Mouse (Mus musculus) heart, postnatal 25 days (tissue): ENCODE measurements around the gene Itgb5. TPM values are rescaled to one million over a fixed set of nuclear protein-coding genes. Genes with fewer than 3 reads are reported as not detected.
A peak's percentile ranks its signal among the peaks of the same experiment; 100 is the strongest.

ENCODE experiments used
- DNase-seq: peaks from one replicate; pipeline ENCODE4 v3.0.0; 2022; ENCODE audit warnings: low spot score
- intact Hi-C: fragments of 180-260 bp; cut with DNase I; formaldehyde crosslinking; loops from one replicate; pipeline ENCODE4 v1.15.1; 2025
- total RNA-seq, 2 experiments: library from RNA; stranded (reverse); gene quantifications; 2 replicates each; pipeline ENCODE4 v1.2.3; 2021

The Itgb5 gene
- total RNA-seq = 10 to 100 TPM; 73.9 to 80.2 TPM

DNA sequence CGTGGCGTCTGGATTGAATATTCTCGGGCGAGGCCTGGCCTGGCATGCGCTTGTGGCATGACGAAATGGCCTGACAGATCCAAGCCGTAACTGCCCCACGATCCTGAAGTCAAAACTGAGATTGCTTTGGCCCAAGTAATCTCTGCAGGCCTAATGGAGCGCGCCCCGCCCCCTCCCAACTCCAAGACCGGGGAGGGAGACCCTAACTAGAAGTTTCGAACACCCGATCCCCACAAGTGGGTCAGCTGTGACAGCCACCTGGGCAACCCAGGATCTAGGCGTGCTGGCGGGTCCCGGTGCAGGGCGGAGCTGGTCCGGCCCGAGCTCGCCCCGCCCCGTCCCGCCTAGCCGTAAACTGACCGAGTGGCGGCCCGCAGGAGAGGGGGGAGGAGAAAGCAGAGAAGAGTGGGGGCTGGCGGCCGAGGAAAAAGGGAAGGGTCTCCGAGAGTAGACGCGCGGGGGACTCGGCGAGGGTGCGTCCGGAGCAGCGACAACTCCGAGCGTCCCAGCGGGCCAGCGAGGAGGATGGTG, at the start of gene Itgb5:
Itgb5 (plus strand) TSS at position 365 of the 531 bp plus-strand sequence.
- intact Hi-C loops = no loop called here

DNA sequence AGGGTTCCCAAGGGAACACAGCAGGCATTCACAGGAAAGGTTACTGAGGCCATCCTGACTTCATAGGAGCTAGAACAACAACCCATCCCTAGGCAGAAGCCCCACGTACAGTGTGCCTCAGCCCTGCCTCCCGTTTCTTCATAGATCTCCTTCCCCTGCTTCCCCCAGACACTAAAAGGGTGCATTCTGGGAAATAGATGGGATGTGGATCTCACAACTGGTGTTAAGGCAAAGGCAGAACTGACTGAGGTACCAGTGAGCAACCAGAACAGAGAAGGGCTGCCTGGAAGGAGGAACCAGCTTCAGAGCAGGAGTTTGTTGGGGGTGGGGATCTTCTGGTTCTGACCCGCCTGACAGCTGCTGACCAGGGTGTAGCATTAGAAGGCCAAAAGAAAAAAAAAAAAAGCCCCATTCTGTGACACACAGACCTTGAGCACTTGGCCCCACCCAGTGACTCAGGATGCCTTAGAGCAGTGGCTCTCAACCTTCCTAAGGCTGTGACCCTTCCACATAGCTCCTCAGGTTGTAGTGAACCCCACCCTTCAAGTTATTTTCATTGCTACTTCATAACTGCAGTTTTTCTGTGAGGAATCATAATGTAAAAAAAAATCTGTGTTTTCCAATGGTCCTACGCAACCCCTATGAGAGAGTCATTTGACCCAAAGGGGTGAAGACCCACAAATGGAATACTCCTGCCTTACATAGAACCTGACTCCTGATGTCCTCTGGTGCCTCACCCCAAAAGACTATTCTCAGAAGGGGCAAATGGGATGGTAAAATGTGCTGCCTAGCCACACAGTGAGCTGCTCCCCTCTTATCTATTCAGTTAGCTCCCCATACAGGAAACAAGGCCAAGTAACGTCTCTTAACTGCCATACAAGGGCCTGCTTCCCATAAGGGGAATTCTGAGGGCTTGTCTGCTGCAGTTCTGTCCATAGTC, 47.4 kb upstream of the Itgb5 start:
- intact Hi-C loops = no loop called here
- DNase-seq = no peak

More for the DNA sequence above, at the start of gene Itgb5:
- peak; percentile 67 for DNase-seq

DNA sequence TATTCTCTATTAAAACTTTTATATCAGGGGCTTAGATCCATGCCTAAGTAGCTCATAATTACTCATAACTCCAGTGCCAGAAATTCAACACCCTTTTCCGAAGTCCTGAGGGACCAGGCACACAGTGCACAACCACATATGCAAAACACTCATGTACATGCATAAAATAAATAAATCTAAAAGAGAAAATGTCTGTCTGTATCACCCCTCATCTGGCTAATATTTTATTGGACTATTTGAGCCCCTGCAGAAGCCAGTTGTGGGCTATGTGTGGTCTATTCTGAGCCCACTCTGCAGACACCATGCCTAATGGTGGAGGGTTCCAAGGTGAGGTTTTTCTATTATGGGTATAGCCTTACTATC, 46.8 kb upstream of the Itgb5 start:
- intact Hi-C loops = no loop called here
- no peak for DNase-seq

DNA sequence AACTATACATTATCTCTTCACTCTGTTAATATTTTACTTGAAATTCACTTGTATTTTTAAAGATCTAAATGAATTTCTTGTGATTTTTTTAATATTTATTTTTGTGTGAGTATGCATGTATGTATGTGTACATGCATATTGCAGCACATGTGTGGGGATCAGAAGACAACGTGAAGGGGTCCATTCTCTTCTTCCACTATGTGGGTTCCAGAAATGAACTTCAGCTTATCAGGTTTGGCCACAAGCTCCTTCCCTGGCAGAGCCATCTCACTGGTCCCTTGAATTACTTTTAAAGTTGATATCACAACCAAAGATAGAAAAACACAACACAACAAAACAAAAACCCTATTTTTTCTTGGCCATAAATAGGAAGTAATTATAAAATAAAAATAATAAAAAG, 44.9 kb upstream of the Itgb5 start:
- intact Hi-C loops = no loop called here
- DNase-seq = no peak

DNA sequence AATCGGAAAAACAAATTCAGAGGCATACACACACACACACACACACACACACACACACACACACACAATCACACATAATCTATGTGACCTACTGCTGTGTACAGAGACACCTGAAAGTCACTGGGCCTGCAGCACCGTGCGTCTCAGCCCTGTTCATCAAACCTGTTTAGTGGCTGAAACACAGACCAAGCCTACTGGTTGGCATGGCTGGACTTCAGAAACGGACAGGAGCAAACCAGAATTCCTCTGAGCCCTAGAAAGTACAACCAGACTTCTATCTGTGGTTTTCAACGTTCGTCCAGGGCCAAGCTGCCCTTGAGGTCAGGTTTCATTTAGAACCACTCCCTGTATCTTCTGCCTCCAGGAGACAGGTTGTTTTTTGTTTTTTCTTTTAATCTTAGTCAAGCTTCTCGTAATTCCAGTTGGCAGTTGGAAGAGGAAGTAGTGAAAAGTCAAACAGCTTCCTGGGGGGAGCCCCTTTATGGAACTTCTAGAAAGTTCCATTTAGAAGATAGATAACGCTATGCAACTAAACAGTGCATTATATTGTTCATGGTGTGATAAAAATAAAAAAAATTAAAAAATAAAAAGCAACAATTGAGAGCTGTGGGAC, 44.3 kb upstream of the Itgb5 start:
- intact Hi-C loops = no loop called here
- no peak for DNase-seq

DNA sequence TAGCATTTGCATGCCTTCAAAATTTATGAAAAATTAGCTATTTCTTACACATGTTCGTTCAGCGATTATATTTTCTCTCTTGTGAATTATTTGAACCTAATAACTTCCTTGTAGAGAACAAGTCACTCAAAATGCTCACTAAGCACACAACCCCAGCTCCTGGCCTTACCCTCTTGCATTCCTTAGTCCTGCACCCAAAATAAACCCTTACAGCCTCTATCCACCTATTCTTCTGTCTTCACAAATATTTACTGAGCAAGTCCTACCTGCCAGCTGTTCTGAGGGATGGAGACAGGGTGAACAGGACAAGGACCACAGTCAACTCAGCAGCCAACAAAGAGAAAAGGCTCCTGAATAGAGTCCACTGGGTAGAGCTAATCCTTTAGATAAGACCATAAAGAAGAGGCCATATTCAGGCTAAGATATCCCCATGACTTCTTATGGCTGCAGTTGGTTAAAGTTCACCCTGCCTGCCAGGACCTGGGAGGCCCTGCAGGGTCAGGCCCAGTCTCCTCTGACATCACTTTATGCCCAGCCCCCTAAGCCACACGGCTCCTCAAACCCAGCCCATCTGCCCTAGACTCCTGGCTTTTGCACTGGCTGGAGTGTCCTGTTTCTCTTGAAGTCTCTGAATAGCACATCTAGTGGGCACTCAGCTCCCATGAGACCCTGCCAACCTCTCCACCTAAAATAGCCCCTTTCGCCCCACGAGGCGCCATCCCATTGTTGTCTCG, 42.6 kb upstream of the Itgb5 start:
- no peak for DNase-seq
- intact Hi-C loops = no loop called here

DNA sequence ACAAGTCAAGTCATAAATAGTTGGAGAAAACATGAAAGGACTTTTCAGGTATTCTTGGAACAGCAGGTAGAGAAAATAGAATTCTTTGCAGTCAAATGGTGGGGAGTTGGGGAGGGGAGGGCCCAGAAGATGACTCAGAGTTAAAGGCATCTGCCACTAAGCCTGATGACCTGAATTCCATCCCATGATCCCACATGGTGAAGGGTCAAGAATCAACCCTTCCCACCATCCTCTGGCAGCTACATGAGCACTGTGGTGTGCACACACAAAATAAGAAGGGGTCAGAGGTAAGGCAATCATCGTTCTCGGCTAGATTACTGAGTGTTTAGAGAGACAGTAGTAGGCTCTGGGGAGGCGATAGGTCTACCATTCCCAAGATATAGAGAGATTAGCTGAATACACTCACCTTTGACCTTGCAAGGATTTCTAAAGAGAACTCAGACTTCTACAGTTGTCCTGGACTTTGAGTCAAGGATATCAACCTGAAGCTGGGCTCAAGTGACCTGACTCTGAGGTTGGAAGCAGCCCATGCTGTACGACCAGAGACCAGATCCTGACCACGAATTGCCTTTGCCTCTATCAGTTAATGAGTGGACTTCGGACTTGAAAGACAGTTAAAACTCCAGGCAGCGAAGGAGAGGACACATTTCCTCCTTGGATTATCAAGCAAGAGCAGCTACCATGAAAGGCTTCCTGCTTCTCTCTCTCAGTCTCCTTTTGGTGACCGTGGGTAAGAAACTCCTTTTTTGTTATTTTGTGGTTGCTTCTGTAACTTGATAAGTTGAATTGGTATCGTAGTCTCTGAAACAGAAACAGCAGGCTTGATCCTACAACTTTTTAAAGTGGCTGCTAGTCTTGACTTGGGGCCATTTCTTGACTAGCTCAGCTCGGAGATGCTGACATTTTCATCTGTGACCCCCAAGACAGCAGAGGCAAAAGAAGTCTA, 35.3 kb upstream of the Itgb5 start, which contains the start of gene Muc13:
Muc13 (plus strand) TSS at position 192 of the 946 bp plus-strand sequence.
- intact Hi-C loops = no loop called here
- DNase-seq = no peak

DNA sequence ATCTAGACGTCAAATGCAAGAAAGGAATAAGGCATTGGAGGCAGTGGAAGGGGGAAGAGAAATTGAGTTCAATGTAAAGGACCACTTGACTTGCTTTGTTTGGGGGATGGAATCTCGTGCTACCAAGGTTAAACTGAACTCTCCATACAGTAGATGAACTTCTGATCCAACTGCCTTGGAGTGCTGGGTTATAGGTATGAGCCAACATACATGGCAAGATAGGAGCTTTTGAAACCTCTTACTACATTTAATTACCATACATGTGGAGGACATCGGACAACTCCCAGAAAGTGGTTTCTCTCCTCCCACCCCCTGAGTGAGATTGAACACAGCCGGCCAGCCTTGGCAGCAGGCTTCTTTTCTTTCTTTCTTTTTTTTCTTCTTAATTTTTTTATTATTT, 34.4 kb upstream of the Itgb5 start:
- DNase-seq = no peak
- intact Hi-C loops = loop anchor here (5.0 kb wide), 1 partner anchor 48 kb away; no protein-coding TSS in a partner anchor

DNA sequence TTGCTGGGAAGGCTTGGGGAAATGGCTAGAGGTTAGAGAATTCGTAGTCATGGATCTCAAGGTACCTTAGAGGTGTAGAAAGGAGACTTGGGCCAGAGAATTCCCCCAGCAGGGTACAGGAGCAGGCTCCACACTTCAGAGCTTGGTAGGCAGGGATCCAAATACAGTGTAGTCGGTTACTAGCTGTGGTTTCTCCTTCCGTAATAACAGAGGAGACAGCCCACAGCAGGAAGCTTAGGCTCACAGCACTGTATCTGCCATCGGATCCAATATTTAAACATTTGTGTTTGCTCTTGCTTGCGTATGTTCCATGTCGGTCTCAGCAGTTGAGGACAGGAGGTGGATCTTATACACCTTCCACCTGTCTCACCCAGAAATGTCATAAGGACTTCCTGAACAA, 33.6 kb upstream of the Itgb5 start:
- no peak for DNase-seq
- intact Hi-C loops = loop anchor here (2.0 to 5.0 kb wide), 2 partner anchors 49 to 489 kb away; no protein-coding TSS in a partner anchor

DNA sequence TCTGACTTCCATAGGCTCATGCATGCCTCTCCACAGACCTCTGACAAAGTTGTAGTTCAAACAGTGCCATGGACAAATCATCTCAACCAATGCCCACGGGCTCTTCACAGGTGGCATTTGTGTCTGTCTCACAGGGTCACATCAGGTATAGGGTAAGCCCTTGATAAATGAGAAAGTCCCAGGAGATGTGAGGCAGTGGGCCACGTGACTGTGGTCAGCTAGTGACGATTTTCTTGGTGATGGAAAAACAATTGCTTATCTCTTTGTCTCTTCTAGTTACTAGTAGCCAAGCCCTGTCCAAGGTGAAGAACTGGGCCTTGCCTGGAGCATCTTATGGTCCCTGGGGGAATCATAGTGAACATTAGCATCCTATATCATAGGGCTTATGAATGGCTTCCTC, 32.7 kb upstream of the Itgb5 start:
- no peak for DNase-seq
- intact Hi-C loops = loop anchor here (2.0 to 5.0 kb wide), 2 partner anchors 49 to 490 kb away; no protein-coding TSS in a partner anchor

DNA sequence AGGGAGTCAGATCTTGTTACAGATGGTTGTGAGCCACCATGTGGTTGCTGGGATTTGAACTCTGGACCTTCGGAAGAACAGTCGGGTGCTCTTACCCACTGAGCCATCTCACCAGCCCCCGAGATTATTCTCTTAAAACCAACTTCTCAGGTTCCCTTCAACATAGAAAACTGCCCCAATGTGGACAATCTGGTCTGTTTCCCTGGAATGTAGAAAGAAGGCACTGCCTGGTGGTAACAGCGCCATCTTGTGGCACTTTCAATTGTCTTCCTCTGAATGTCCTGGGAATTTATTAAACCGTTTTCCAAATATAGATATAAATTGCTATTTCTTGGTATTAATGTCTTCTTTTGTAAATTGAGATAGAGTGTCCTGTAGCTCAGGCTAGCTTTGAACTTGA, 31.6 kb upstream of the Itgb5 start:
- intact Hi-C loops = loop anchor here (2.0 to 5.0 kb wide), 3 partner anchors 51 to 491 kb away; no protein-coding TSS in a partner anchor
- DNase-seq = no peak

DNA sequence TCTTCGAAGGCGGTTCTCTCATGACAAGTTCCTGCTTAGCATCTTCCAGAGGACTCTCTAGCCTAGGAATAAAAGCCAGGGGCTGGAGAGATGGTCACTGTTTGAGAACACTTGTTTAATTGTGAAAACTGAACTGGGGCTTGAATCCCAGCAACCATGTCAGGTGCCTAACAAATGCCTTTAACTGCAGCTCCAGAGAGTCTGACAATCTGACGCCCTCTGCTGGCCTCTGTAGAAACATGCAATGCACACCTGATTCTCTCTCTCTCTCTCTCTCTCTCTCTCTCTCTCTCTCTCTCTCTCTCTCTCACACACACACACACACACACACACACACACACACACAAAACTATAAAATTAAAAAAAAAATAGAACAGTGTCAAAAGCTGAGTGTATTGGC, 19.5 kb upstream of the Itgb5 start:
- intact Hi-C loops = no loop called here
- no peak for DNase-seq

DNA sequence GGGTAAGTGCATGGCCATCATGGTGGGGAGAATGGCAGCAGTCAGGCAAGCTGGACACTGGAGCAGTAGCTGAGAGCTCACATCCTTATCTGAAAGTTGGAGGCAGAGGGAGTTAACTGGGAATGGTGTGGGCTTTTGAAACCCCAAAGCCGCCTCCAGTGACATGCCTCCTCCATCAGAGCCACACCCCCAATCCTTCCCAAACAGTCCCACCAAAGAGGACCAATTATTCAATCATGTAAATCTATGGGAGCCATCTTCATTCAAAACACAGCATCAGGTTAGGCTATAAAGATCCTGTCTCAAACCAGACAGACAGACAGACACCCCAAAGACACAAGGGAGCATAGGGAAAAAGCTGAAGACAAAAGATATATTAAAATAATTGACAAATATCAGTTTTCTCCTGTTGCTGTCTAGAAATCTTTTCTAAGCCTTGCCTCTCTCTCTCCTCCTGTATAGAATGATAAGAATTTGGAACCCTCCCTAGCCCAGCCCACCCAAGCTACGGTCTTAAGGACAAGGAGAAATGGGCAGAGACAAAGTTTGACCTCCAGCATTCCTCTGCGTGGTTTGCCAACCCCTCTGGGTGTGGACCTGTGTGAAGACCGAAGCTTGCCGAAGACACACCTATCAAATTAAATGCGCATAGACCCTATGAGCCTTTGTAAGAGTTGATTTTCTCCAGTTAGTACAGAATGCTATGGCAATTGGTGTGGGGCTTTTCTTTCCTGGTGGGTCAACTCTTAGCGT, 10.9 kb upstream of the Itgb5 start:
- intact Hi-C loops = no loop called here
- no peak for DNase-seq

DNA sequence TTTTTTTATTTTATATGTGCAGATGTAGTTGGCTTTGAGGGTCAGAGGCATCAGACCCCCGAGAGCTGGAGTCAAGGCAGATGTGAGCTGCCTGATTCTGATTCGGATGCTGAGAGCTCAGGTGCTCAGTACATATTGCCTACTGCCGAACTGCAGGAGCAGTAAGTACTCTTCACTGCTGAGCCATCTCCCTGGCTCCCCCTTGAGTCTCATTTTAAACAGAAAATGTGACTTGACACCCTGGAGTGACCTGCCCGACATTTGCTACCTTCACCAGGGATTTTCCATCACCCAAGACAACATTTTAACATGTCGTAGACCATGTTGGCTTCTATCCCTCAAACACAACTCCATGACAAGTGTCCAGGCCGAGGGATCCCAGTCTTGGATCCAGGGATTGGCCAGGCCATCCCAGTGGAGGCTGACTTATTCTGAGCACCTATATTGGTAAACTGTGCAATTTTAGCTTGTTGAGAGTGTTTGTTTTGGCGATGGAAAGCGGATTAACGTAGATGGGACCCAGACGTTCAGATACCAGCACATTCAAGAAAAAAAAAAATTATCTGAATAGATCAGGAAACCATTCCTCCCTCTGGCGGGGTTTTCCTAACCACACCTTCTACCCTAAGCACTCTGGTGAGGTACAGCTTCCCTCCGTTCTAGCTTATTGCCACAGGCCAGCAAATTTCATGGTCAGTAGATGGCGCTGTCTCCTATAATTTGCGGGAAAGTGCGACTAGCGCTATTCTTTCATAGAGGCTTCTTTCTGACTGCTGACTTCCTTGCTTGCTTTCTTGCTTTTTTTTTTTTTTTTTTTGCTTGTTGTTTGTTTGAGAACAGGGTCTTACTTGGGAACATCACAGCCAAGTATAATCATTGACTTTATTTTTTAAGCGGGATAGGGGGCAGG, 8.9 kb upstream of the Itgb5 start:
- peak; percentile 55 for DNase-seq
- intact Hi-C loops = loop anchor here (1.0 to 5.0 kb wide), 3 partner anchors 131 to 292 kb away; no protein-coding TSS in a partner anchor

DNA sequence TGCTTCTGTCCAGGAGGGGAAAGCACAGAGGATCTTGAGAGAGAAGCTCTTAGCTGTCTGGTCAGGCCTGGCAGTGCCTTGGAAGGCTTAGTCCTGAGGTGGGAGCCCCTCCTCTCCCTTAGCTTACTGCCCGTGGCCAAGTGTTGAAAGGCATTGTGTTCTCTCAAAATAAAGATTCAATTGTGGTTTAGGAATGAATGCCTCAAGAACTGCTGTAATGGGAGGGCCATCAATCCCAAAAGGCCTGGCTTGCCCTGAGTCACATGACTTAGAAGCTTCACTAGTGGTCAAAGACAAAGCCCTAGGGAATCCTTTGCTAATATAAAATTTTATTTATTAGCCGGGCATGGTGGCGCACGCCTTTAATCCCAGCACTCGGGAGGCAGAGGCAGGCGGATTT, 4.9 kb upstream of the Itgb5 start:
- DNase-seq = no peak
- intact Hi-C loops = loop anchor here (5.0 kb wide), 1 partner anchor 288 kb away; no protein-coding TSS in a partner anchor

DNA sequence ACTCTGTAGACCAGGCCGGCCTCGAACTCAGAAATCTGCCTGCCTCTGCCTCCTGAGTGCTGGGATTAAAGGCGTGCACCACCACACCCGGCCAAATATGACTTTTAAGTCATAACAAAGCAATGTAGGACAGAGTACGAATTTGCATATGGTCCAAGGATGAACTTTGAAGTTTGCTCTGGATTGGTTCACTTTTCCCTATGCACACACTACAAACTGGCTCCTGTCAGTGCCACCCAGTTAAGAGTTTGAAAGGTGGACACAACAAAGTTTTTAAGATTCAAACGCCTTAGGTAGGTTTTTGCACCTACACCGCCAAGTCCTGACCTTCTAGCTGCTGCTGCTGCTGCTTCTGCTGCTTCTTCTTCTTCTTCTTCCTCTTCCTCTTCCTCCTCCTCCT, 969 bp upstream of the Itgb5 start:
- intact Hi-C loops = no loop called here
- no peak for DNase-seq

DNA sequence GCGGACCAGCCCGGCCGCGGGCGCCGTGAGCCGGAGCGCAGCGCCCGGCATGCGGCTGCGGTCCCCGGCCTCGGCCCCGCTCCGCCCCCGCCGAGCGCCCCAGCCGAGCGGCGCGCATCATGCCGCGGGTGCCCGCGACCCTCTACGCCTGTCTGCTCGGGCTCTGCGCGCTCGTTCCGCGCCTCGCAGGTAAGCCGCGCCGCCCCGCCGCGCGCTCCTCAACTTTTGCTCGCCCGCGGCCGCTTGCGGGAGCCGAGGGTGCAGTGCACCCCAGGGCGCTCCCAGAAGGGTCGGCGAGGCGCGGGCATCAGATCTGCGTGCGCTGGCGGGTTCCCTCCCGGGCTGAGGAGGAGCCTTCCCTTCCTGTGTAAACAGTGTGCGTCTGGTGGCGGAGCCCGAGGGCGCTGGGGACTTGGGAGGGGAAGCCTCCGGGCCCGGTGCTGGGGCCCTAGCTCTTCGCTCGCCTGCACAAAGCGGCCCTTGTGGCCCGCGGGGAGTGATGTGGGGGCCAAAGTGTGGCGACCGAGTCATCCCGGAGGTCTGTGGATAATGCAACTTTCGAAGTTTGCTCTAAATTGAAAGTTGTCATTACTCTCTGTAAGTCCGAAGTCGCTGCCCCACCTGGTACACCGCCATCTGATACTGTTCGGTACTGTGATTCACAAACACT, 512 bp downstream of the Itgb5 start:
- DNase-seq = peak; percentile 31
- intact Hi-C loops = loop anchor here (2.0 kb wide), 1 partner anchor 59 kb away; no protein-coding TSS in a partner anchor
